Mouse (Mus musculus): Measurements from ENCODE around the gene Hpse2. TPM values are rescaled to one million over a fixed set of nuclear protein-coding genes. Genes with fewer than 3 reads are reported as not detected.

Hpse2 gene
- polyA plus RNA-seq, 1 experiment, result not detected

DNA sequence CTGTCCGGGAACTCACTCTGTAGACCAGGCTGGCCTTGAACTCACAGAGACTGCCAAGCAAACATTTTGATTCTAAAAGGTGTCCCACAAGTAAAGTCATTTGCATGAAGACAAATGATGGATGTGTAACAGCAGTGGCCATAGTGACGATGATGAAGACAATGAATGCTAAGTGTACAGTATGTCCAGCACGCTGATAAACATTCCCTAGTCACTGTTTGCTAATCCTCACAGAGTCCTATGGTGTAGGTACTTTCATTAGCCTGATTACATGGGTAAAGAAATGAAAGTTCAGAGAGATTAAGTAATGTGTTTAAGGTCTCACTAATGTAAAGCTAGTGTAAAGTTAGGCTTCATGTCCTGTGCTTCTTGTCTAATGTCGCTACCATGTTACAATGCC, 511.6 kb downstream of the Hpse2 start:
- DNase-seq (ENCODE audit: low read depth in 1 of 2, low spot score in 2 of 2), result no peak
- no peaks in the 10 kb centered on the region for H3K27me3 ChIP-seq (ENCODE audit: control insufficient read depth, insufficient read depth, low read length)
- no peak overlapping the region for H3K4me3 ChIP-seq (ENCODE audit: extremely low read depth, insufficient read depth, insufficient read length)
- H3K36me3 ChIP-seq (ENCODE audit: control insufficient read depth, insufficient read depth, low read length), result no peaks in the 10 kb centered on the region
- TF ChIP-seq CTCF (IDR thresholded peaks at IDR 0.05; ENCODE audit: extremely low read depth, insufficient read depth, insufficient read length, insufficient replicate concordance), result no peak
- no peak for TF ChIP-seq POLR2A (IDR thresholded peaks at IDR 0.05; ENCODE audit: low read depth, low read length)
- H3K4me1 ChIP-seq (ENCODE audit: control insufficient read depth, insufficient read depth, insufficient read length), result no peaks in the 10 kb centered on the region
- WGBS, result 91% methylated on average over 4 of the region's 4 CpGs
- H3K27ac ChIP-seq (ENCODE audit: insufficient read depth, low read length), result no peak overlapping the region

DNA sequence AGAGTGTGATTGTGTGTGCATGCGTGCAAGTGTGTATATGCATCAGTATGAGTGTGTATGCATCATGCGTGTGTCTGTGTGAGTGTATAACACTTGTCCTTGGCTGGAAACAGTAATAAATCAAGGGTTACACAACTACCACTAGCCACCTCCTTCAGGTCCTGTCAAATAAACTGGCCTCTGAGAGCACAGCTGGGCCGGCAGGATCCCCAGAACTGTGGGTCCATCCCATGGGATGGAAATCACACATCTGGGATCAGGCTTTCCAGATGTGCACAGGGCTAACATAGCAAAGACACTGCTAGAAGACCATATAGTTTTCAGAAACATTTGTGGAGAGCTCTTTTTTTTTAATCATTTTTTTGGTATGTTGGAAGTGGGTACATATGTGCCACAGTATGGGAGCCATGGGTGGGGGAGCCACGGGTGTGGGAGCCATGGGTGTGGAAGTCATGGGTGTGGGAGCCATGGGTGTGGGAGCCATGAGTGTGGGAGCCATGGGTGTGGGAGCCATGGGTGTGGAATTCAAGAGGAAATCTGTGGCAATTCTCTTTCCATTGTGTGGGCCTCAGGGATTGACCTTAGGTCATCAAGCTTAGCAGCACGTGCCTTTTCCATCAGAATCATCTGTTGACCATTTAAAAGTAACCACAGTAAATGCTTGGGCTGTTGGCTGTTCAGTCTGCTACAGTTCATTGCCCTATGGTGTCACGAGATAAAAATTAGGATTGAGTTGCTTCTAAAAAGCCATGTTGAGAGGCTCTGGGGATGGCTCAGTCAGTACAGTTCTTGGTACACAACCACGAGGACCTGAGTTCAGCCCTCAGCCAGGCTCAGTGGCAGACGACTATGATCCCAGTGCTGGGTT, 518.3 kb downstream of the Hpse2 start:
- H3K4me3 ChIP-seq (ENCODE audit: extremely low read depth, insufficient read depth, insufficient read length), result no peak overlapping the region

DNA sequence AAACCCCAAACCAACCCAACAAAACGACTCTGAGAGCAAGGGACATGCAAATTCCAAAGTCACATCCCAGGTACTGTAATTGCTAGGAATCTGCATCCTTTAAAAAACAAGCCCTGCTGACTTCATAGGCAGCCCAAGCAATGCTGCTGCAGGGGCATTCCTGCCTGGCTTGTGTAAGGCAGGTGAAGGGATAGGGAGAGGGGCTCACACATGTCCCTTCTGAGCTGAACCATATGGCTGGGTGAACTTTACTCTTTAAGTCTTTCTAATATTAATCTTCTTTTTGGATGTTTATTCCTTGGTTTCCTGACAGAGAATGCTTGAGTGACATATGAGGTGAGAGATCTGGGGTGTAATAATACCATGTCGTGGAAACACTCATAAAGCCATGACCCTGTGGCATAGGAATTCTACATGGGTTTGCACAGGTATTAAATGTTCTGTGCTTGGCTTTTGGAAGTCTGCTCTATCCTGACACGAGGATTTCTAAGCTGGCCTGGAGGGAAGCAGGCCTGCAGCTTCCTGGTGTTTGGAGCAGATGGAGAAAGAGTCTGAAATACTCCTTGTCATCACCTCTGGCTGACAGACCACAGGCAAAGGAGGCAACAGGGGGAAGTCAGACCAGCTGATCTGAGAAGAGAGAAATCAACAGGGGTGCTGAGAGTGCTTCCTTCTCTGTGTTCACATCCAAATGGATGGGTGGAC, 519.0 kb downstream of the Hpse2 start:
- H3K4me1 ChIP-seq (ENCODE audit: control insufficient read depth, insufficient read depth, insufficient read length), result no peaks in the 10 kb centered on the region
- no peak overlapping the region for H3K27ac ChIP-seq (ENCODE audit: insufficient read depth, low read length)
- no peaks in the 10 kb centered on the region for H3K36me3 ChIP-seq (ENCODE audit: control insufficient read depth, insufficient read depth, low read length)
- DNase-seq (ENCODE audit: low read depth in 1 of 2, low spot score in 2 of 2), result no peak
- WGBS, result 49% methylated on average over 3 of the region's 3 CpGs
- no peak for TF ChIP-seq CTCF (IDR thresholded peaks at IDR 0.05; ENCODE audit: extremely low read depth, insufficient read depth, insufficient read length, insufficient replicate concordance)
- TF ChIP-seq POLR2A (IDR thresholded peaks at IDR 0.05; ENCODE audit: low read depth, low read length), result no peak
- no peaks in the 10 kb centered on the region for H3K27me3 ChIP-seq (ENCODE audit: control insufficient read depth, insufficient read depth, low read length)
- no peak overlapping the region for H3K4me3 ChIP-seq (ENCODE audit: extremely low read depth, insufficient read depth, insufficient read length)

More for the DNA sequence above, 518.3 kb downstream of the Hpse2 start:
- no peak for DNase-seq (ENCODE audit: low read depth in 1 of 2, low spot score in 2 of 2)
- no peak overlapping the region for H3K27ac ChIP-seq (ENCODE audit: insufficient read depth, low read length)
- H3K36me3 ChIP-seq (ENCODE audit: control insufficient read depth, insufficient read depth, low read length), result no peaks in the 10 kb centered on the region
- WGBS, result 89% methylated on average over 8 of the region's 8 CpGs
- no peaks in the 10 kb centered on the region for H3K27me3 ChIP-seq (ENCODE audit: control insufficient read depth, insufficient read depth, low read length)
- H3K4me1 ChIP-seq (ENCODE audit: control insufficient read depth, insufficient read depth, insufficient read length), result no peaks in the 10 kb centered on the region
- TF ChIP-seq CTCF (IDR thresholded peaks at IDR 0.05; ENCODE audit: extremely low read depth, insufficient read depth, insufficient read length, insufficient replicate concordance) (no peak), POLR2A (IDR thresholded peaks at IDR 0.05; ENCODE audit: low read depth, low read length) (no peak)

DNA sequence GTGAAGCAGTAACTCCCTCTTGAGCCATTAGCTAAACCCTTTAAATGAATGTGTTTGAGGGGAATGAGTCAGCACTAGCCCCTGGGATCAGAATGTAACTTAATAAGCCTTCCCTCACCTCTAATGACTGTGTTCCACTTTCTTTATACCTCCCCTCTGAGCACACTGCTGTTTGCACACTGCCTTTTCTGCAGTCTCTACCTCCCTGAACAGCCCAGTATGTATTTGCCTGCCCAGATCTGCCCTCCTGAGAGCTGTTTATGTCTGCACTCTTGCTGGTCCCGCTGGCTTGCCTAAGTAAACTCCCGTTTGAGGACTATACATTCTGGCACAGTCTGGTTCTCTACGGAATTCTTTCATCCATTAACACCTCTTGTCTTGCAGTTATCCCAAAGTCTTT, 525.1 kb downstream of the Hpse2 start:
- WGBS, result 76% methylated on average over 3 of the region's 3 CpGs
- Histone ChIP-seq H3K36me3 (ENCODE audit: control insufficient read depth, insufficient read depth, low read length) (no peaks in the 10 kb centered on the region), H3K4me1 (ENCODE audit: control insufficient read depth, insufficient read depth, insufficient read length) (no peaks in the 10 kb centered on the region), H3K27ac (ENCODE audit: insufficient read depth, low read length) (no peak overlapping the region), H3K27me3 (ENCODE audit: control insufficient read depth, insufficient read depth, low read length) (no peaks in the 10 kb centered on the region), H3K4me3 (ENCODE audit: extremely low read depth, insufficient read depth, insufficient read length) (no peak overlapping the region)
- no peak for TF ChIP-seq POLR2A (IDR thresholded peaks at IDR 0.05; ENCODE audit: low read depth, low read length)
- no peak for TF ChIP-seq CTCF (IDR thresholded peaks at IDR 0.05; ENCODE audit: extremely low read depth, insufficient read depth, insufficient read length, insufficient replicate concordance)
- DNase-seq (ENCODE audit: low read depth in 1 of 2, low spot score in 2 of 2), result no peak

DNA sequence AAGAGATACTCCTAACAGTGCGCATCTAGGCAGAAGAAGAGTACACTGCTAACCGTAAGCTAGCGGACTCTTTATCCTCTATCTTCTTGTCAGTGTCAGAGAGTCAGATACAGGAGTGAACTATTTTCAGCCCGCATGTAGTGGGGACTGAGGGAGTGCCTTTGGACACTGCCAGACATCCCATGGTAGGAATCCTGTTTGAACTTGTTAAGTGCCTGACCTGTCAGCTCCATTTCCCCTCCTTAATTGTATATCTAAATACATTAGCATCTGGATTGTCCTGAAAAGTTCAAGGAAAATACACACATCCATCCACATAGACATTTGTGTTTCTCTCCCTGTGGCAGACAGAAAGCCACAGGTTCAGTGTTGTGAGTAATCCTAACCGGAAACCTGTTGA, 531.1 kb downstream of the Hpse2 start:
- H3K36me3 ChIP-seq (ENCODE audit: control insufficient read depth, insufficient read depth, low read length), result no peaks in the 10 kb centered on the region
- 89% methylated on average over 5 of the region's 5 CpGs for WGBS
- H3K27ac ChIP-seq (ENCODE audit: insufficient read depth, low read length), result no peak overlapping the region
- no peaks in the 10 kb centered on the region; the same call in 1 of the 2 replicates for H3K27me3 ChIP-seq (ENCODE audit: control insufficient read depth, insufficient read depth, low read length)
- H3K4me1 ChIP-seq (ENCODE audit: control insufficient read depth, insufficient read depth, insufficient read length), result no peaks in the 10 kb centered on the region
- no peak overlapping the region for H3K4me3 ChIP-seq (ENCODE audit: extremely low read depth, insufficient read depth, insufficient read length)
- no peak for DNase-seq (ENCODE audit: low read depth in 1 of 2, low spot score in 2 of 2)
- TF ChIP-seq CTCF (IDR thresholded peaks at IDR 0.05; ENCODE audit: extremely low read depth, insufficient read depth, insufficient read length, insufficient replicate concordance) (no peak), POLR2A (IDR thresholded peaks at IDR 0.05; ENCODE audit: low read depth, low read length) (no peak)

DNA sequence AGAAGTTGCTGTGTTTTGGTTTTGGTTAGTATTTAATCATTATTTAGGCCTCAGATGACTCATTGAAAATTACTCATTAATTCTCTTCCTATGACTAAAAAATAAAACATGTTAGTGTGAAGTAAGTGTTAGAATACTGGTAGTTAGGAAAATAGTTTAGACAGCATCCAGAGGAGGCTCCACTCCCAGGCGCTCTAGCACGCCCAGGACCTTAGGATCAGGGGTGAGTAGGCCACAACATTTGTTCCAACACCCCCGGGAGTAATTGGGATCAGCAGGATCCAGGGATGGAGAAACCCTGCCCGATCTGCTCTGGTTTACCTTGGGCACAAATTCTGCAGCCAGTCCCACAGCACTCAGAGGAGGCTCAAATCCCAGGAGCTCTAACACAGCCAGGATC, 532.5 kb downstream of the Hpse2 start:
- H3K4me3 ChIP-seq (ENCODE audit: extremely low read depth, insufficient read depth, insufficient read length), result no peak overlapping the region
- H3K4me1 ChIP-seq (ENCODE audit: control insufficient read depth, insufficient read depth, insufficient read length), result no peaks in the 10 kb centered on the region
- H3K27ac ChIP-seq (ENCODE audit: insufficient read depth, low read length), result no peak overlapping the region
- H3K36me3 ChIP-seq (ENCODE audit: control insufficient read depth, insufficient read depth, low read length), result no peaks in the 10 kb centered on the region
- TF ChIP-seq CTCF (IDR thresholded peaks at IDR 0.05; ENCODE audit: extremely low read depth, insufficient read depth, insufficient read length, insufficient replicate concordance), result no peak
- TF ChIP-seq POLR2A (IDR thresholded peaks at IDR 0.05; ENCODE audit: low read depth, low read length), result no peak
- DNase-seq (ENCODE audit: low read depth in 1 of 2, low spot score in 2 of 2), result no peak
- 91% methylated on average over 4 of the region's 4 CpGs for WGBS
- no peaks in the 10 kb centered on the region; the same call in 1 of the 2 replicates for H3K27me3 ChIP-seq (ENCODE audit: control insufficient read depth, insufficient read depth, low read length)
